Mouse (Mus musculus) embryo, embryonic 11 days (tissue): ENCODE results near the gene Serpina3c.

ENCODE experiments used
- DNase-seq: peaks from one replicate; pipeline ENCODE4 v3.0.0-alpha.2; 2015

The Serpina3c gene

DNA sequence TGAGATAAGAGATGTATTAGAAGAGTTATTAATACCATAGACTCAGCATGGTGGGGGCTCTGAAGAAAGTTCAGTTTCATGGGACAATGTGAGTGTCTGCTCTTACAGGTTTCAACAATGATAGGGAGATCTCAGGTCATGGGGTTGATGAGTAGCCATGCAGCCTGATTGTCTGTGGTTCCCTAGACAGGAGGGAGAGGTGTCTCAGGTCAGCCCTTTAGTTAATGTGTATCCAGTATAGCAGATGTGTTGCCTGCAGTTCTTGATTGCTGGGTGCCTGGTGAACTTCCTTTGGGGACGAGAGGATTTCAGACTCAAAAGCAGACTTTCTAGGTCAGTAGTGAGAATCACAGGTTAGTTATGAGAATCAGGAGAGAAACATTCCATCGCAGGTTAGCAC, 45.2 kb downstream of the Serpina3c start:
- no peak for DNase-seq

DNA sequence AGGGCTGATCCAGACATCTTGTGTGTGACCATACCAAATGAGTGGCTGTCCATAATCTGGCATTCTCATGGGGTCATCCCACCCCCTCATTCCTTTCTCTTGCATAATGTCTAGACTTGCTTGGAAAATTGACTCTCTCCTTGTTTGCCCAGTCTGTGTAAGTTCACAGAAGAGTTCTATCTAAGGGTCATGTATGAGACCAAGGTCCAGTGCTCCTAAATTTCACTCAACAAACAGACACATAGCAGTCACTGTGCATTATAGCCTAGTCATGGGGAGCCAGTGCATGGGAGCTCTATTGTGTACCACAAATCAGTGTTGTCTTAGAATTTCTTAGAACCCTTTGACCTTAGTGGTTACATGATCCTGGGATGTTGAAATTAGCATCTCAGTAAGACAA, 46.8 kb downstream of the Serpina3c start:
- DNase-seq: no peak

- DNase-seq: no peak
These were observed 47.8 kb downstream of the Serpina3c start for GRCm38 (mm10) chr12:104105847-104106246.

DNA sequence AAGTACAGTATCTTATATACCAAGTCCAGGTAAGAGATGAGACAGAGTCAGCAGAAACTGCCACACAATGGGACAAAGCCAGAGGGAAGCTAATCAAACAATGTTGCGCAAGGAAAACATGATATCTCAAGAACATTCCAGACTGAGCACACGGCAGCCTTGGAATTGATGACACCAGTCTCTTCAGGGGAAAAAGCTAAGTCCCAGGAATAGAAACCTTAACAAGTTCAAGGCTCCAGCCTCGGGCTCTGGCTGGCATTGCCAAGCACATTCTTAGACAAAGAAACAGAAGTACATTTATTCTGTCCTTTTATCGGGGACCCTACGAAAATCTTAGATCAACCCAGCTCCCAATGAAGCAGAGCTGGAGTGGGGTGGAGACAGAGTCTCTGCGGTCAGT, 52.9 kb downstream of the Serpina3c start, which contains the start of gene Serpina5:
TSS of gene Serpina5 (plus strand) at position 346 of the 400 bp plus-strand sequence.
- no peak for DNase-seq
